Mouse (Mus musculus): ENCODE data around the gene Lamb1.

Gene Lamb1

DNA sequence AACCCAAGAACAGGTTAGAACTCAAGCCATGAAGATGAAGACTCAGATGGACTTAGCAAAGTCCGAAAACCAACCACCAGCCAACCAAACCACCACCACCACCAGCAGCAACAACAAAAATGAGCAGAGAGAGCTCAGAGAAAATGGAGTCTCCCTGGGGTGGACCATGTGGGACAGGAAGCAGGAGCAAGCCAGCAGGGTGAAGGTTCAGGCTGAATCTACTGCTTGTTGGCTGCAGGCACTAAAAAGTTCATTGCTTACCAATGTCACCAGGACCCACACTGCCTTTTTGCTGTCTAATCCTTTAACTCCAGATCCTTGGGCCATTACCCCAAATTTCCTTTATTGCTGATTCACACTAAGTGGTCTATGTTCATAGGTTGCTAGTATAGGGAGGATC, 32.4 kb upstream of the Lamb1 start:
- H3K4me1 ChIP-seq (replicated peaks; ENCODE audit: low read depth, low read length) = peaks cover 52% of the 10 kb centered on the region

GRCm38 (mm10) chr12:31235018-31235417, 30.0 kb upstream of the Lamb1 start:
- H3K36me3 ChIP-seq (ENCODE audit: insufficient read depth, low read length) = no peaks in the 10 kb centered on the region
- peaks cover 56% of the 10 kb centered on the region for H3K4me1 ChIP-seq (replicated peaks; ENCODE audit: low read depth, low read length)
- TF ChIP-seq CTCF (conservative IDR thresholded peaks at IDR 0.05; ENCODE audit: low read length) (no peak), POU5F1 (IDR thresholded peaks at IDR 0.05; ENCODE audit: borderline replicate concordance, low read length) (no peak), NANOG (IDR thresholded peaks at IDR 0.05; ENCODE audit: borderline replicate concordance, low read length) (no peak)
- H3K27me3 ChIP-seq (ENCODE audit: insufficient read depth, low read length) = peaks cover 3% of the 10 kb centered on the region; the same call in 1 of the 2 replicates
- H3K4me3 ChIP-seq (replicated peaks; ENCODE audit: low read length) = no peak overlapping the region
- no peaks in the 10 kb centered on the region for H3K9me3 ChIP-seq (ENCODE audit: low read length)

More for the DNA sequence above, 32.4 kb upstream of the Lamb1 start:
- no peak overlapping the region for H3K4me3 ChIP-seq (replicated peaks; ENCODE audit: low read length)
- H3K36me3 ChIP-seq (ENCODE audit: insufficient read depth, low read length) = no peaks in the 10 kb centered on the region
- peaks cover 5% of the 10 kb centered on the region; the same call in 1 of the 2 replicates for H3K27me3 ChIP-seq (ENCODE audit: insufficient read depth, low read length)
- no peaks in the 10 kb centered on the region for H3K9me3 ChIP-seq (ENCODE audit: low read length)
- TF ChIP-seq CTCF (conservative IDR thresholded peaks at IDR 0.05; ENCODE audit: low read length) (no peak), POU5F1 (IDR thresholded peaks at IDR 0.05; ENCODE audit: borderline replicate concordance, low read length) (no peak), NANOG (IDR thresholded peaks at IDR 0.05; ENCODE audit: borderline replicate concordance, low read length) (no peak)

DNA sequence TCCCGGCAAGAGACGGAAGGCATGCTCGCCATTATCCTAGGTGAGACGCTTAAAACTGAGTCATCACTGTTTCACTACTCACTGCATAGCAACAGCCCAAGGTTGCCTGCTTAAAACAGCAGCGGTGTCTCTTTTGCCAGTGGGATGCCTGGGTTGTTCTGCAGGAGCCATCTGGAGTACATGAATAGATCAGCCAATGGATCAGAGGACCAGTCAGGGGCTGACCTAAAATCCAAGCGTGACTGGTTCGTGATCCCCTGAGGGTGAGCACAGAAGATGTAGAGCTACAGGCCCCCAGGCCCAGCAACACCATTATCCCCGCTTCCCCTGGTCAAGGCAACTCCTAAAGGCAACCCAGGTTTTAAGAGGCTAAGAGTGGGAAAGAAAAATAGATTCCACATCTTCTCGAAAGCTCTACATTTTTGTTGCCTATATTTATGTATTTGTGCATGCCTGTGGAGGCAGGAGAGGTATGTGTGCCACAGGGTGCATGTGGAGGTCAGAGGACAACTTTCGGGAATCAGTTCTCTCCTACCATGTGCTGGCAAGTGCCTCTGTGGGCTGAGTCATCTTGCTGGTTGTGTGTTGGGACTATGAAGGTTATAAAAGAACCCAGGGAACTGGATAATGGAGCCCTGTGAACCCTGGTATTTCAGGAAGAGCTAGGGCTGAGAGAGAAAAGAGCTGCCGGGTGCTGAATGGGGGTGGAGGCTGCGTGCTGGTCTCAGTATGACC, 28.0 kb upstream of the Lamb1 start:
- no peak for TF ChIP-seq CTCF (conservative IDR thresholded peaks at IDR 0.05; ENCODE audit: low read length)
- TF ChIP-seq NANOG (IDR thresholded peaks at IDR 0.05; ENCODE audit: borderline replicate concordance, low read length) = no peak
- Histone ChIP-seq H3K4me1 (replicated peaks; ENCODE audit: low read depth, low read length) (peaks cover 57% of the 10 kb centered on the region), H3K4me3 (replicated peaks; ENCODE audit: low read length) (no peak overlapping the region), H3K36me3 (ENCODE audit: insufficient read depth, low read length) (no peaks in the 10 kb centered on the region), H3K27me3 (ENCODE audit: insufficient read depth, low read length) (peaks cover 3% of the 10 kb centered on the region; the same call in 1 of the 2 replicates), H3K9me3 (ENCODE audit: low read length) (no peaks in the 10 kb centered on the region)

GRCm38 (mm10) chr12:31239031-31239583, 25.9 kb upstream of the Lamb1 start:
- H3K27me3 ChIP-seq (ENCODE audit: insufficient read depth, low read length) = peaks cover 3% of the 10 kb centered on the region; the same call in 1 of the 2 replicates
- H3K9me3 ChIP-seq (ENCODE audit: low read length) = no peaks in the 10 kb centered on the region
- peaks cover 51% of the 10 kb centered on the region for H3K4me1 ChIP-seq (replicated peaks; ENCODE audit: low read depth, low read length)
- TF ChIP-seq NANOG (IDR thresholded peaks at IDR 0.05; ENCODE audit: borderline replicate concordance, low read length) (0 out of 2 replicates have a peak, but pooled peaks have one; percentile 13), CTCF (conservative IDR thresholded peaks at IDR 0.05; ENCODE audit: low read length) (no peak), POU5F1 (IDR thresholded peaks at IDR 0.05; ENCODE audit: borderline replicate concordance, low read length) (no peak)
- no peaks in the 10 kb centered on the region for H3K36me3 ChIP-seq (ENCODE audit: insufficient read depth, low read length)
- no peak overlapping the region; the same call in 1 of the 2 replicates for H3K4me3 ChIP-seq (replicated peaks; ENCODE audit: low read length)

DNA sequence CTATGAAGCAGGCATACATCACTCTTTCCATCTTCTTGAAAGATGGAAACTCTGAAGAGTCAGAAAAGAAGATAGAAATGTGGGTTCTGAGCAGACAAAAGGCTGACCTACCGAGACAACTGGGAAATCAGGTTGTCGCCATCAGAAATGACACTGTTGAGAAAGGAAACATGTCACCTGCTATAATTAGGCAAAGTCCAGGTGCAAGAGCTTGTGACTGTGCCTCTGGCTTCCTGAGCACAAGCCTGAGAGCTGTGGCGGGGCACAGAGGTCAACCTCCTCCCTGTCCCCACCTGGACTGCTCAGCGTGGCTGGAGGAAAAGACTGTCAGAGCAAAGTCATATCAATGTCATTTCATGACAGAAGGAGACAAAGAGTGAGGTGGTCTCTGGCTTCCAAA, 25.2 kb upstream of the Lamb1 start:
- Histone ChIP-seq H3K27me3 (ENCODE audit: insufficient read depth, low read length) (peaks cover 3% of the 10 kb centered on the region; the same call in 1 of the 2 replicates), H3K36me3 (ENCODE audit: insufficient read depth, low read length) (no peaks in the 10 kb centered on the region), H3K4me3 (replicated peaks; ENCODE audit: low read length) (no peak overlapping the region), H3K4me1 (replicated peaks; ENCODE audit: low read depth, low read length) (peaks cover 45% of the 10 kb centered on the region), H3K9me3 (ENCODE audit: low read length) (no peaks in the 10 kb centered on the region)
- TF ChIP-seq NANOG (IDR thresholded peaks at IDR 0.05; ENCODE audit: borderline replicate concordance, low read length) = no peak
- TF ChIP-seq POU5F1 (IDR thresholded peaks at IDR 0.05; ENCODE audit: borderline replicate concordance, low read length) = no peak
- TF ChIP-seq CTCF (conservative IDR thresholded peaks at IDR 0.05; ENCODE audit: low read length) = no peak

DNA sequence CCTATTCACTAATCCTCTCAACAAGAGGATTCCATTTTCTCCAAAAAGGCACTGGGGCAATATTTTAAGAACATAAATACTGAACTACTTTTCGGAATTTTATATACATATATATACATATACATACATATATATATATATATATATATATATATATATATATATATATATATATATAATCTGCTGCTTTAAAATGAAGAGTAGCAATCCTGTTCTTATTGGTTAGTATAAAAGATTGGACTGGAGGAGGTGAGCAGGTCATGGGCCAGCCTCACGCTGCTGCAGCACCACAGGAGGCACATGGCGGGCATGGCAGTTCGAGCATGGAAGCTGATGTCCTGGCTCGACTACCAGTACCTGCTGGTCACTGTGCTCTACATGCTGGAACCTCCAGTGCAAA, 24.6 kb upstream of the Lamb1 start, which contains the start of gene Gm6993:
Gene Gm6993 (plus strand): TSS at position 301 of the 400 bp plus-strand sequence.
- Histone ChIP-seq H3K36me3 (ENCODE audit: insufficient read depth, low read length) (no peaks in the 10 kb centered on the region), H3K4me1 (replicated peaks; ENCODE audit: low read depth, low read length) (peaks cover 41% of the 10 kb centered on the region), H3K4me3 (replicated peaks; ENCODE audit: low read length) (no peak within 1 kb of the TSS), H3K27me3 (ENCODE audit: insufficient read depth, low read length) (no peaks in the 10 kb centered on the region), H3K9me3 (ENCODE audit: low read length) (no peaks in the 10 kb centered on the region)
- TF ChIP-seq CTCF (conservative IDR thresholded peaks at IDR 0.05; ENCODE audit: low read length) (no peak), POU5F1 (IDR thresholded peaks at IDR 0.05; ENCODE audit: borderline replicate concordance, low read length) (no peak), NANOG (IDR thresholded peaks at IDR 0.05; ENCODE audit: borderline replicate concordance, low read length) (no peak)

- Histone ChIP-seq H3K4me3 (replicated peaks; ENCODE audit: low read length) (no peak overlapping the region), H3K36me3 (ENCODE audit: insufficient read depth, low read length) (no peaks in the 10 kb centered on the region), H3K9me3 (ENCODE audit: low read length) (no peaks in the 10 kb centered on the region), H3K4me1 (replicated peaks; ENCODE audit: low read depth, low read length) (peaks cover 43% of the 10 kb centered on the region), H3K27me3 (ENCODE audit: insufficient read depth, low read length) (no peaks in the 10 kb centered on the region)
- no peak for TF ChIP-seq CTCF (conservative IDR thresholded peaks at IDR 0.05; ENCODE audit: low read length)
- no peak for TF ChIP-seq POU5F1 (IDR thresholded peaks at IDR 0.05; ENCODE audit: borderline replicate concordance, low read length)
- no peak for TF ChIP-seq NANOG (IDR thresholded peaks at IDR 0.05; ENCODE audit: borderline replicate concordance, low read length)
Measured at GRCm38 (mm10) chr12:31241595-31242342, 23.3 kb upstream of the Lamb1 start.

GRCm38 (mm10) chr12:31244001-31244400, 21.0 kb upstream of the Lamb1 start:
- Histone ChIP-seq H3K9me3 (ENCODE audit: low read length) (no peaks in the 10 kb centered on the region), H3K27me3 (ENCODE audit: insufficient read depth, low read length) (no peaks in the 10 kb centered on the region), H3K4me1 (replicated peaks; ENCODE audit: low read depth, low read length) (peaks cover 36% of the 10 kb centered on the region), H3K4me3 (replicated peaks; ENCODE audit: low read length) (no peak overlapping the region), H3K36me3 (ENCODE audit: insufficient read depth, low read length) (no peaks in the 10 kb centered on the region)
- TF ChIP-seq POU5F1 (IDR thresholded peaks at IDR 0.05; ENCODE audit: borderline replicate concordance, low read length) (no peak), NANOG (IDR thresholded peaks at IDR 0.05; ENCODE audit: borderline replicate concordance, low read length) (no peak), CTCF (conservative IDR thresholded peaks at IDR 0.05; ENCODE audit: low read length) (no peak)

Data from E14TG2a.4 (cell line).